Mouse (Mus musculus) neural tube, embryonic 14.5 days (tissue): ENCODE data around the gene Ifi47. TPM values are rescaled to one million over a fixed set of nuclear protein-coding genes. Genes with fewer than 3 reads are reported as not detected.

ENCODE experiments used
- ATAC-seq: fragments of 200-750 bp; cut with Nextera tagmentation; 2 replicates; pipeline ENCODE4 v1.8.0; 2017; ENCODE audit warnings: low read depth, mild to moderate bottlenecking, moderate TSS enrichment, moderate library complexity
- H3K27ac ChIP-seq: fragments of 300-500 bp; sonication (generic); 2 replicates; pipeline ENCODE4 v1.5.1; 2014; ENCODE audit warnings: low read depth, mild to moderate bottlenecking, control low read depth, low read length, moderate library complexity, mixed read lengths
- H3K27me3 ChIP-seq: fragments of 300-500 bp; sonication (generic); 2 replicates; pipeline ENCODE4 v1.6.1; 2014; ENCODE audit warnings: low read length; ENCODE audit not compliant: control insufficient read depth, insufficient read depth
- H3K36me3 ChIP-seq: fragments of 300-500 bp; sonication (generic); 2 replicates; pipeline ENCODE4 v1.6.1; 2014; ENCODE audit warnings: low read length, mixed read lengths; ENCODE audit not compliant: control insufficient read depth, insufficient read depth
- H3K4me1 ChIP-seq: fragments of 300-500 bp; sonication (generic); 2 replicates; pipeline ENCODE4 v1.6.1; 2014; ENCODE audit warnings: low read length; ENCODE audit not compliant: control insufficient read depth, insufficient read depth
- H3K4me2 ChIP-seq: fragments of 300-500 bp; sonication (generic); 2 replicates; pipeline ENCODE4 v1.6.1; 2014; ENCODE audit warnings: mild to moderate bottlenecking, low read depth, low read length, control low read depth
- H3K4me3 ChIP-seq: fragments of 300-500 bp; sonication (generic); 2 replicates; pipeline ENCODE4 v1.5.1; 2014; ENCODE audit warnings: low read depth, low read length, control low read depth, mixed read lengths
- H3K9ac ChIP-seq: fragments of 300-500 bp; sonication (generic); replicated peaks from 2 replicates; pipeline ENCODE4 v1.6.1; 2014; ENCODE audit warnings: low read depth, mild to moderate bottlenecking, control low read depth, low read length, mixed read lengths
- H3K9me3 ChIP-seq: fragments of 300-500 bp; sonication (generic); 2 replicates; pipeline ENCODE4 v1.6.1; 2016; ENCODE audit warnings: low read length; ENCODE audit not compliant: control insufficient read depth
- WGBS: fragments of 180-500 bp; shearing (Covaris S2); extraction: QIAGEN DNeasy Blood & Tissue Kit; methylation state at CpG from one replicate; pipeline ENCODE4 v1.1.7; 2014; 5-methylcytosine and 5-hydroxymethylcytosine counted together
- polyA plus RNA-seq: library from polyadenylated mRNA; unstranded; fragments of >200 nt; fragmentation: Nextera tagmentation; extraction: Ambion mirVana; gene quantifications from 2 replicates; pipeline ENCODE4 v1.2.1, GENCODE M21; 2014

The Ifi47 gene
- polyA plus RNA-seq, 1 experiment from 2014 or later = not detected

DNA sequence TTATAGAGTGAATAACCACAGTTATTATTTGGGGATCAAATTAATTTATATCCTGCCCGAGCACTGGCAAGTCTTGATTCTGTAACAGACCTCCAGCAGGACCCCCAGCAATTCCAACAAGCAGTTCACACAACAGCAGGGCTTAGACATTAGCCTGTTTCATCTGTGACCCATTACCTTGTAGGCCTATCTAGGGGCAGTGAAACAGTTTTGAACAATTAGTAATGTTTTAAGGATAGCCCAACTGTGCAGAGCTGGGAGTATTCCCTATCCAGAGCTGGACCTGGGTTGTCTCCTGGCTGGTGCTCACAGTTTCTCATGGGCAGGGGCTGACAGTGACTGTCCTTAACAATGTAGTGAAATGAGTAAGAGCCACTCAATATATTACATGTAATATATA lies 625 bp downstream of the Ifi47 start:
- no peaks in the 10 kb centered on the region for H3K36me3 ChIP-seq
- no peak for ATAC-seq
- no peak overlapping the region for H3K27ac ChIP-seq
- no peak overlapping the region for H3K4me3 ChIP-seq
- H3K4me2 ChIP-seq = no peak overlapping the region
- 85% methylated on average over 1 of the region's 1 CpGs for WGBS
- no peak overlapping the region for H3K9ac ChIP-seq
- H3K9me3 ChIP-seq = no peaks in the 10 kb centered on the region
- no peaks in the 10 kb centered on the region for H3K27me3 ChIP-seq
- no peaks in the 10 kb centered on the region for H3K4me1 ChIP-seq

- Histone ChIP-seq H3K36me3 (no peaks in the 10 kb centered on the region), H3K9me3 (no peaks in the 10 kb centered on the region), H3K4me1 (no peaks in the 10 kb centered on the region), H3K4me2 (no peak overlapping the region), H3K4me3 (no peak overlapping the region), H3K27ac (no peak overlapping the region), H3K27me3 (no peaks in the 10 kb centered on the region), H3K9ac (no peak overlapping the region)
- WGBS = 91% methylated on average over 3 of the region's 3 CpGs
- ATAC-seq = no peak
Observed at GRCm38 (mm10) chr11:49078719-49079118, 2.3 kb downstream of the Ifi47 start.

GRCm38 (mm10) chr11:49080636-49081035 lies 4.2 kb downstream of the Ifi47 start:
- ATAC-seq = no peak
- Histone ChIP-seq H3K9ac (no peak overlapping the region), H3K36me3 (no peaks in the 10 kb centered on the region), H3K4me1 (no peaks in the 10 kb centered on the region), H3K9me3 (no peaks in the 10 kb centered on the region), H3K27me3 (no peaks in the 10 kb centered on the region), H3K4me2 (no peak overlapping the region), H3K4me3 (no peak overlapping the region), H3K27ac (no peak overlapping the region)
- WGBS = 73% methylated on average over 1 of the region's 1 CpGs

- H3K9me3 ChIP-seq = no peaks in the 10 kb centered on the region
- H3K36me3 ChIP-seq = no peaks in the 10 kb centered on the region
- H3K9ac ChIP-seq = no peak overlapping the region
- H3K27me3 ChIP-seq = no peaks in the 10 kb centered on the region
- ATAC-seq = no peak
- no peak overlapping the region for H3K27ac ChIP-seq
- no peak overlapping the region for H3K4me3 ChIP-seq
- no peak overlapping the region for H3K4me2 ChIP-seq
- no peaks in the 10 kb centered on the region for H3K4me1 ChIP-seq
- 88% methylated on average over 4 of the region's 4 CpGs for WGBS
Observed at GRCm38 (mm10) chr11:49081356-49081755, 5.0 kb downstream of the Ifi47 start.

GRCm38 (mm10) chr11:49081886-49082285 lies 5.5 kb downstream of the Ifi47 start:
- 89% methylated on average over 3 of the region's 3 CpGs for WGBS
- H3K4me3 ChIP-seq = no peak overlapping the region

DNA sequence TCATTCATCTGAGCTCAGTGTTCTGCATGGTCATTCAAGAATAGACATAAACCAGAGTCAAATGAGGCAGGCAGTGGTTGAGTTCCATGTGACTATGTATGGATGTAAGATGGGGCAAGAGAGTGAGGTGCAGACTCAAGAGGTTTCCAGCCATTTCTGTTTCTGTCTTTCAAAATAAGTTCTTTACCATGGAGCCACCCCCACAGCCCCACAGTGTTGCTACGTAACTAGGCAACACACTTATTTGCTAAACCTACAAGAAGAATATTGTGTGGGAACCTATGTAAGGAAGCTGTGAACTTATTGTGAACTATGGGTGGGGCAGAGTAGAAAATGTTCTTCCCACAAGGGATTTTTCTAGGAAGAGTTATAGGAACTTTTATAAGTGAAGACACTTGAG lies 6.8 kb downstream of the Ifi47 start:
- Histone ChIP-seq H3K4me2 (no peak overlapping the region), H3K4me3 (no peak overlapping the region), H3K9ac (no peak overlapping the region), H3K36me3 (no peaks in the 10 kb centered on the region), H3K9me3 (no peaks in the 10 kb centered on the region), H3K27ac (no peak overlapping the region), H3K27me3 (no peaks in the 10 kb centered on the region), H3K4me1 (no peaks in the 10 kb centered on the region)
- no peak for ATAC-seq
- WGBS = 100% methylated on average over 1 of the region's 1 CpGs

More at GRCm38 (mm10) chr11:49081886-49082285, 5.5 kb downstream of the Ifi47 start:
- H3K9ac ChIP-seq = no peak overlapping the region
- no peaks in the 10 kb centered on the region for H3K27me3 ChIP-seq
- H3K27ac ChIP-seq = no peak overlapping the region
- no peak for ATAC-seq
- H3K36me3 ChIP-seq = no peaks in the 10 kb centered on the region
- no peaks in the 10 kb centered on the region for H3K9me3 ChIP-seq
- H3K4me2 ChIP-seq = no peak overlapping the region
- no peaks in the 10 kb centered on the region for H3K4me1 ChIP-seq

GRCm38 (mm10) chr11:49083808-49084207 lies 7.4 kb downstream of the Ifi47 start:
- ATAC-seq = no peak
- no peaks in the 10 kb centered on the region for H3K9me3 ChIP-seq
- H3K4me2 ChIP-seq = no peak overlapping the region
- no peaks in the 10 kb centered on the region for H3K36me3 ChIP-seq
- no peak overlapping the region for H3K9ac ChIP-seq
- H3K4me3 ChIP-seq = no peak overlapping the region
- no peaks in the 10 kb centered on the region for H3K4me1 ChIP-seq
- H3K27ac ChIP-seq = no peak overlapping the region
- WGBS = 85% methylated on average over 3 of the region's 3 CpGs
- H3K27me3 ChIP-seq = no peaks in the 10 kb centered on the region

GRCm38 (mm10) chr11:49084385-49084784 lies 8.0 kb downstream of the Ifi47 start:
- no peak overlapping the region for H3K4me3 ChIP-seq
- H3K9ac ChIP-seq = no peak overlapping the region
- H3K9me3 ChIP-seq = no peaks in the 10 kb centered on the region
- no peak overlapping the region for H3K27ac ChIP-seq
- H3K4me1 ChIP-seq = no peaks in the 10 kb centered on the region
- no peaks in the 10 kb centered on the region for H3K36me3 ChIP-seq
- H3K27me3 ChIP-seq = no peaks in the 10 kb centered on the region
- no peak for ATAC-seq
- WGBS = 81% methylated on average over 1 of the region's 1 CpGs
- H3K4me2 ChIP-seq = no peak overlapping the region

GRCm38 (mm10) chr11:49084875-49085274 lies 8.5 kb downstream of the Ifi47 start:
- Histone ChIP-seq H3K4me1 (no peaks in the 10 kb centered on the region), H3K36me3 (no peaks in the 10 kb centered on the region), H3K27me3 (no peaks in the 10 kb centered on the region), H3K9ac (no peak overlapping the region), H3K4me3 (no peak overlapping the region), H3K27ac (no peak overlapping the region), H3K4me2 (no peak overlapping the region), H3K9me3 (no peaks in the 10 kb centered on the region)
- 37% methylated on average over 3 of the region's 3 CpGs for WGBS
- ATAC-seq = no peak
